Mouse (Mus musculus): ENCODE measurements around the gene Myo1e. TPM values are rescaled to one million over a fixed set of nuclear protein-coding genes. Genes with fewer than 3 reads are reported as not detected.

The Myo1e gene
- polyA plus RNA-seq, 1 experiment from 2014 or later: 2.2 TPM

GRCm38 (mm10) chr9:70242112-70242862 lies 35.1 kb downstream of the Myo1e start:
- ATAC-seq (ENCODE audit: low read depth): peak; percentile 39
- Histone ChIP-seq H3K27ac (peak overlapping the region; percentile 61), H3K4me2 (no peak overlapping the region), H3K27me3 (no peaks in the 10 kb centered on the region), H3K4me1 (replicated peaks) (peaks cover 21% of the 10 kb centered on the region), H3K4me3 (replicated peaks) (no peak overlapping the region), H3K9me3 (replicated peaks) (no peaks in the 10 kb centered on the region), H3K36me3 (no peaks in the 10 kb centered on the region), H3K9ac (no peak overlapping the region)
- WGBS (ENCODE audit: insufficient replicate concordance): 55% methylated on average over 4 of the region's 4 CpGs
- DNase-seq: no peak

- ATAC-seq (ENCODE audit: low read depth): no peak
- H3K4me2 ChIP-seq: no peak overlapping the region
- peak overlapping the region; percentile 69 for H3K27ac ChIP-seq
- H3K9ac ChIP-seq: no peak overlapping the region
- 64% methylated on average over 8 of the region's 8 CpGs for WGBS (ENCODE audit: insufficient replicate concordance)
- no peak for DNase-seq
- H3K36me3 ChIP-seq: no peaks in the 10 kb centered on the region
- no peak overlapping the region for H3K4me3 ChIP-seq (replicated peaks)
- peaks cover 13% of the 10 kb centered on the region for H3K4me1 ChIP-seq (replicated peaks)
- H3K27me3 ChIP-seq: no peaks in the 10 kb centered on the region
- H3K9me3 ChIP-seq (replicated peaks): no peaks in the 10 kb centered on the region
These were observed 36.1 kb downstream of the Myo1e start for GRCm38 (mm10) chr9:70243241-70243640.

GRCm38 (mm10) chr9:70243708-70244107 lies 36.6 kb downstream of the Myo1e start:
- 56% methylated on average over 2 of the region's 2 CpGs for WGBS (ENCODE audit: insufficient replicate concordance)
- Histone ChIP-seq H3K4me3 (replicated peaks) (no peak overlapping the region), H3K9me3 (replicated peaks) (no peaks in the 10 kb centered on the region), H3K9ac (no peak overlapping the region), H3K4me2 (no peak overlapping the region), H3K27ac (no peak overlapping the region), H3K36me3 (no peaks in the 10 kb centered on the region), H3K4me1 (replicated peaks) (peaks cover 13% of the 10 kb centered on the region), H3K27me3 (no peaks in the 10 kb centered on the region)
- ATAC-seq (ENCODE audit: low read depth) (no peak), DNase-seq (no peak)

- Histone ChIP-seq H3K27me3 (no peaks in the 10 kb centered on the region), H3K27ac (no peak overlapping the region), H3K36me3 (no peaks in the 10 kb centered on the region), H3K4me1 (replicated peaks) (peaks cover 13% of the 10 kb centered on the region), H3K9ac (no peak overlapping the region), H3K4me3 (replicated peaks) (no peak overlapping the region), H3K9me3 (replicated peaks) (no peaks in the 10 kb centered on the region), H3K4me2 (no peak overlapping the region)
- ATAC-seq (ENCODE audit: low read depth) (no peak), DNase-seq (no peak)
- 50% methylated on average over 7 of the region's 7 CpGs for WGBS (ENCODE audit: insufficient replicate concordance)
These were observed 37.0 kb downstream of the Myo1e start for GRCm38 (mm10) chr9:70244115-70244514.

GRCm38 (mm10) chr9:70245040-70245439 lies 37.9 kb downstream of the Myo1e start:
- peaks cover 13% of the 10 kb centered on the region for H3K4me1 ChIP-seq (replicated peaks)
- WGBS (ENCODE audit: insufficient replicate concordance): 69% methylated on average over 9 of the region's 9 CpGs
- H3K9ac ChIP-seq: no peak overlapping the region
- H3K27ac ChIP-seq: no peak overlapping the region
- ATAC-seq (ENCODE audit: low read depth): no peak
- DNase-seq: no peak
- H3K27me3 ChIP-seq: no peaks in the 10 kb centered on the region
- no peaks in the 10 kb centered on the region for H3K36me3 ChIP-seq
- H3K4me2 ChIP-seq: no peak overlapping the region
- H3K9me3 ChIP-seq (replicated peaks): no peaks in the 10 kb centered on the region
- no peak overlapping the region for H3K4me3 ChIP-seq (replicated peaks)

- no peak overlapping the region for H3K4me3 ChIP-seq (replicated peaks)
- H3K36me3 ChIP-seq: no peaks in the 10 kb centered on the region
- no peaks in the 10 kb centered on the region for H3K9me3 ChIP-seq (replicated peaks)
- no peak overlapping the region for H3K4me2 ChIP-seq
- H3K9ac ChIP-seq: no peak overlapping the region
- H3K27me3 ChIP-seq: no peaks in the 10 kb centered on the region
- no peak for DNase-seq
- peaks cover 13% of the 10 kb centered on the region for H3K4me1 ChIP-seq (replicated peaks)
- H3K27ac ChIP-seq: no peak overlapping the region
- 56% methylated on average over 10 of the region's 10 CpGs for WGBS (ENCODE audit: insufficient replicate concordance)
- no peak for ATAC-seq (ENCODE audit: low read depth)
These were observed 39.3 kb downstream of the Myo1e start for GRCm38 (mm10) chr9:70246427-70246826.

- H3K27me3 ChIP-seq: no peaks in the 10 kb centered on the region
- H3K36me3 ChIP-seq: no peaks in the 10 kb centered on the region
- ATAC-seq (ENCODE audit: low read depth) (no peak), DNase-seq (no peak)
- WGBS (ENCODE audit: insufficient replicate concordance): 64% methylated on average over 6 of the region's 6 CpGs
- H3K9me3 ChIP-seq (replicated peaks): no peaks in the 10 kb centered on the region
- no peak overlapping the region for H3K9ac ChIP-seq
- no peak overlapping the region for H3K4me2 ChIP-seq
- H3K4me3 ChIP-seq (replicated peaks): no peak overlapping the region
- no peak overlapping the region for H3K27ac ChIP-seq
- H3K4me1 ChIP-seq (replicated peaks): 0 out of 2 replicates have a peak, but pooled peaks cover 3% of the 10 kb centered on the region
These were observed 40.9 kb downstream of the Myo1e start for GRCm38 (mm10) chr9:70248046-70248445.

- Histone ChIP-seq H3K4me2 (no peak overlapping the region), H3K9me3 (replicated peaks) (no peaks in the 10 kb centered on the region), H3K36me3 (no peaks in the 10 kb centered on the region), H3K27me3 (no peaks in the 10 kb centered on the region), H3K4me3 (replicated peaks) (no peak overlapping the region), H3K27ac (no peak overlapping the region), H3K9ac (no peak overlapping the region), H3K4me1 (replicated peaks) (no peaks in the 10 kb centered on the region)
- DNase-seq (no peak), ATAC-seq (ENCODE audit: low read depth) (no peak)
- WGBS (ENCODE audit: insufficient replicate concordance): 64% methylated on average over 4 of the region's 4 CpGs
These were observed 41.7 kb downstream of the Myo1e start for GRCm38 (mm10) chr9:70248826-70249225.

- H3K9me3 ChIP-seq (replicated peaks): no peaks in the 10 kb centered on the region
- no peak overlapping the region for H3K4me3 ChIP-seq (replicated peaks)
- no peaks in the 10 kb centered on the region for H3K27me3 ChIP-seq
- H3K4me1 ChIP-seq (replicated peaks): no peaks in the 10 kb centered on the region
- H3K9ac ChIP-seq: no peak overlapping the region
- 56% methylated on average over 12 of the region's 12 CpGs for WGBS (ENCODE audit: insufficient replicate concordance)
- no peak for DNase-seq
- no peaks in the 10 kb centered on the region for H3K36me3 ChIP-seq
- ATAC-seq (ENCODE audit: low read depth): no peak
- no peak overlapping the region for H3K27ac ChIP-seq
- H3K4me2 ChIP-seq: no peak overlapping the region
These were observed 42.9 kb downstream of the Myo1e start for GRCm38 (mm10) chr9:70249881-70250681.

- no peaks in the 10 kb centered on the region for H3K36me3 ChIP-seq
- no peaks in the 10 kb centered on the region for H3K4me1 ChIP-seq (replicated peaks)
- ATAC-seq (ENCODE audit: low read depth): no peak
- H3K4me2 ChIP-seq: no peak overlapping the region
- no peak for DNase-seq
- no peaks in the 10 kb centered on the region for H3K27me3 ChIP-seq
- H3K9me3 ChIP-seq (replicated peaks): no peaks in the 10 kb centered on the region
- no peak overlapping the region for H3K4me3 ChIP-seq (replicated peaks)
- H3K27ac ChIP-seq: no peak overlapping the region
- H3K9ac ChIP-seq: no peak overlapping the region
- 76% methylated on average over 10 of the region's 10 CpGs for WGBS (ENCODE audit: insufficient replicate concordance)
These were observed 44.4 kb downstream of the Myo1e start for GRCm38 (mm10) chr9:70251441-70251985.

- no peak overlapping the region for H3K9ac ChIP-seq
- H3K4me3 ChIP-seq (replicated peaks): no peak overlapping the region
- DNase-seq: no peak
- H3K27ac ChIP-seq: no peak overlapping the region
- H3K27me3 ChIP-seq: no peaks in the 10 kb centered on the region
- H3K36me3 ChIP-seq: no peaks in the 10 kb centered on the region
- no peak for ATAC-seq (ENCODE audit: low read depth)
- WGBS (ENCODE audit: insufficient replicate concordance): 44% methylated on average over 1 of the region's 1 CpGs
- peaks cover 3% of the 10 kb centered on the region; the same call in 1 of the 2 replicates for H3K4me1 ChIP-seq (replicated peaks)
- no peaks in the 10 kb centered on the region for H3K9me3 ChIP-seq (replicated peaks)
- no peak overlapping the region for H3K4me2 ChIP-seq
These were observed 45.9 kb downstream of the Myo1e start for GRCm38 (mm10) chr9:70253016-70253415.
